Mouse (Mus musculus) T-cell, adult 66 days (primary cell): ENCODE data around the gene Rprml. TPM values are rescaled to one million over a fixed set of nuclear protein-coding genes. Genes with fewer than 3 reads are reported as not detected.

Experiments used
- total RNA-seq, 2 experiments: library from RNA; stranded (reverse); gene quantifications; 3 replicates in 1 of 2; 4 replicates in 1 of 2; pipeline ENCODE4 v1.2.4; 2023

Gene Rprml
- total RNA-seq, result not detected

DNA sequence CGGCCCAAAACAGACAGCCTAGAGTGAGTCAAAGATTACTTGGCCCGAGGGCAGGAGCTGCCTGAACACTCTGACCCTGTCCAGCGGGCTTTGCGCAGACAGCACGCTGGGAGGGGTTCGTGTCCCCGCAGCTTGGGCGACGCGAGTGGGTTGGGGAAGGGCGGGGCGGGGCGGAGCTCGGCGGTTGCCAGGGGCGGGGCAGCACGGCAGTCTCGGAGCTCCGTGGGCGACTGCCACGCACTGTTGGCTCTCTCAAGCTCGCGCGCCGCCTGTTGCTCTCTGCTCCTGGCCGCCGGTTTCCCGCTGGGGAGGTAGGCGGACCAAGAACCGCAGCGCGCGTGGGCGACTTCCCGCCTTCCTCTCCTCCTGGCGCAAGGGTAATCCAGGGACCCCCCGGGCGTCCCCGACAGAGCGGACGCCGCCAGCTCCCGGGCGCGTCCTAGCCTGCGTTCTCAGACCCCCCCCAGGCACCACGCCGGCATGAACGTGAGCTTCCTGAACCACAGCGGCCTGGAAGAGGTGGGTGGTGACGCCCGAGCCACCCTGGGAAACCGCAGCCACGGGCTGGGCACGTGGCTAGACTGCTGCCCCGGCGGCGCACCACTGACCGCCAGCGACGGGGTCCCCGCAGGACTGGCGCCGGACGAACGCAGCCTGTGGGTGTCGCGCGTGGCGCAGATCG is at the start of gene Rprml:
Gene Rprml, plus strand, starts transcription at position 270 of the 682 bp plus-strand sequence.

DNA sequence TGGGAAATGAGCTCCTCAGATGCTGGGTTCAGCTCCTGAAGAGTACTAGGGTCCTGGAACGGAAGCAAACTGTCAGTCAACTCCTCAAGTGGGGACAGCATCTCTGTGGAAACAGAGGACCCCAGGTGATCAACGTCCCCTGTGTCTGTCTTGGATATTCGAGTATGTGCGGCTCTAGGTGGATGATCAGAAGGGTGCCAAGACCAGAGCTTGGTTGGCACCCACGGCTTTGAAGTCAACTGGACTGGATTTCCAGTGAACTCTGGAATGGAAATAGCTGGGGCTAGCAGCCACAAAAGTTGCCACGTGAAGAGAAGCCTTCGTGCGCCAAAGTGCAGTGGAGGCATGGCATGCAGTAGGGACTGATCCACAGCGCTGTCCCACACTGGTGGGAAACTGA is 28.3 kb upstream of the Rprml start, which contains the start of gene Gm884:
Gene Gm884, minus strand, starts transcription at position 101 of the 400 bp plus-strand sequence.

DNA sequence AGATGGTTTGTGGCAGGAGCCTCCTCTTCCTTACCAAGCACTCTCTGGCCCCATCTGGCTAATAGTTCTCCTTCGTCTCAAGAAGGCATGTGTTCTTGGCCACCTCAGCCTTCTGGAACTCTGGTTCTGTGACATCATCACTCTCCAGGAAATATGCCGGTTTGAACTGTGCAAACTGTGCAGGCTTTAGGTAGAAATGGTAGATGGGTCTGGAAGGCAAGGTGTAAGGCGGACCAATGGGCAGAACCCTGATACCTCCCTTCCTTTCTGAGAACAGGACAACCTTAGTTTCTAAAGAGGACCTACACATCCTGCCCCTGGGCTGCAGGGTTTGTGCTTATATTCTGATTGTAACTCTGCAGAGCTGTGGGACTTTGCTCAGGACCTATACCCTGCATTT is 10.6 kb upstream of the Rprml start, which contains the start of gene Lyzl6:
Gene Lyzl6, minus strand, starts transcription at position 101 of the 400 bp plus-strand sequence.

DNA sequence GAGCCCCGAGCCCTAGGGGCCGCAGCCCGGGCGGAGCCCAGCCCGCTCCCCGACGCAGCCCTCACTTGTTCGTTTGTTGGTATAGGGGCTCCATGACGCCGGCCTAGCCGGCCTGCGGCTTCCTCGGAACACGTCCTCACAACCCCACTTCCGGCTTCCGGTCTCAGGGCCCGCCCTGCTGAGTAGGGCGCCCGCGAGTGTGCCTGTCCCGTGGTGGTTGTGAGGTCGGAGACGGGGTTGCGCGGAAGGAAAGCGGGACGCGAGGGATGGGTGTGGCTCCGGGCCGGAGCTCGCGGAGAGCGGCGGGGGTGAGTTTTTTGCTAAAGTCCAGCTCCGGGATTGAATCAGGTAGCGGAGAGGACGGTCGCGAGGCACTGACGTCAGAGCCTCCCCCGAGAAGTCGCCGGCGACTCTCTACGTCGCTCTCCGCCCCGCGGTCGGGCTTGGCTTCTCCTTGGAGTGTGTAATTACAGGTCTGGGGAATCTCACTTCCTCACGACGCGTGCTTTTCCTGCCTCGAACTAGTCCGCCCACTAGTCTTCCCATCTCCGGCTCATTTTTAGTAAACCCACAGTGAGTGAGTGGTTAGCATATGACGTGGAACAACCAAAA is 48.3 kb downstream of the Rprml start, which contains the start of gene Gosr2:
Gene Gosr2, minus strand, starts transcription at position 334 of the 612 bp plus-strand sequence.

Other genes starting within 250 kb of the Rprml start
- 10 to 100 TPM; 36.5 to 36.6 TPM for gene Plekhm1, start 236.9 kb upstream of the Rprml start, total RNA-seq
- gene Lrrc37a, start 145.0 kb upstream of the Rprml start, total RNA-seq, result not detected
- not detected for gene Gm884, start 28.4 kb upstream of the Rprml start, total RNA-seq
- gene Lyzl6, start 10.7 kb upstream of the Rprml start, total RNA-seq, result not detected
- gene Gosr2, start 48.3 kb downstream of the Rprml start, total RNA-seq, result 10 to 100 TPM; 58.1 to 61.2 TPM
- gene Wnt9b, start 100.3 kb downstream of the Rprml start, total RNA-seq, result not detected
- gene Wnt3, start 124.6 kb downstream of the Rprml start, total RNA-seq, result under 1 TPM in 1 of 2 experiments, not detected in 1; 0.17 TPM